Mouse (Mus musculus) myocyte (in vitro differentiated cells): Measurements from ENCODE around the gene Dock4.

Experiments
- CEBPB ChIP-seq: IDR thresholded peaks from 2 replicates; pipeline ENCODE4 v1.6.1; 2011; ENCODE audit warnings: mild to moderate bottlenecking, moderate library complexity; ENCODE audit not compliant: poor library complexity, insufficient read depth, severe bottlenecking
- E2F4 ChIP-seq: IDR thresholded peaks from one replicate; pipeline ENCODE4 v1.6.1; 2011; ENCODE audit warnings: mild to moderate bottlenecking, control low read depth, moderate library complexity; ENCODE audit not compliant: insufficient read depth
- MAX ChIP-seq: IDR thresholded peaks from one replicate; pipeline ENCODE4 v1.6.1; 2011; ENCODE audit warnings: low read depth, mild to moderate bottlenecking, control low read depth
- MYOG ChIP-seq, 3 experiments: IDR thresholded peaks; one replicate each; pipeline ENCODE4 v1.6.1; 2011; ENCODE audit warnings: control low read depth in 2 of 3, low read depth in 2 of 3, mild to moderate bottlenecking in 2 of 3; ENCODE audit not compliant: insufficient read length in 2 of 3, control insufficient read depth in 1 of 3, insufficient read depth in 1 of 3
- POLR2A ChIP-seq: IDR thresholded peaks from one replicate; pipeline ENCODE4 v1.6.1; 2011; ENCODE audit warnings: low read depth, mild to moderate bottlenecking, control low read depth, moderate library complexity; ENCODE audit not compliant: insufficient read length
- POLR2AphosphoS2 ChIP-seq: IDR thresholded peaks from one replicate; pipeline ENCODE4 v1.6.1; 2011; ENCODE audit warnings: low read depth, control low read depth; ENCODE audit not compliant: insufficient read length
- USF1 ChIP-seq: IDR thresholded peaks from one replicate; pipeline ENCODE4 v1.6.1; 2011; ENCODE audit warnings: low read depth, mild to moderate bottlenecking, control low read depth, moderate library complexity

GRCm38 (mm10) chr12:40559103-40559502, 113.4 kb downstream of the Dock4 start:
- TF ChIP-seq POLR2A (no peak), MYOG (IDR thresholded peaks at IDR 0.05; ENCODE audit: control insufficient read depth in 1 of 3, insufficient read depth in 1 of 3, insufficient read length in 2 of 3, low read depth in 2 of 3) (no peak), E2F4 (no peak), CEBPB (no peak), USF1 (peak; percentile 47), MAX (no peak), POLR2AphosphoS2 (no peak)
